Mouse (Mus musculus) MN1 (cell line): ENCODE data around the gene Abcg5.

Experiments
- DNase-seq: peaks from one replicate; pipeline ENCODE4 v3.0.0-alpha.2; 2016; ENCODE audit warnings: low spot score

Gene Abcg5

GRCm38 (mm10) chr17:84608606-84609005, 74.2 kb downstream of the Abcg5 start:
- no peak for DNase-seq
